Mouse (Mus musculus): ENCODE data around the gene Ano5.

DNA sequence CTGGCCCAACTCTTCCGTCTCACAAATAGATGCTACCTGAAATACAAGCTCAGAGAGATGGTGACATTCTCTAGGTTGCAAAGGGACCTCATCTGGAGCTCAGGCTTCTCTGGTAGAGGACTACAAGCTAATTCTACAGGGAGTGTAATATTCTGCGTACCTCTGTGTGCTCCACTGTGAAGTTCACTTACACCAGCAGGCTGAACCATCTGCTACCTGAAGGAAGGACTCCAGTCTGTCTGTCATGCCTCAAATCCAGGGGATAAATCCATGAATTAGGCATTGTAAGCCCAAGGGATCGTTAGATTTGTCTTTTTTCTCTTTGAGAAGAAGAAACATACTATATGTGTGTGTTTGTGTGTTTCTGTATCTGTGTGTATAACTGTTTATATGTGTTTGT is 120.3 kb downstream of the Ano5 start:
- TF ChIP-seq CTCF (IDR thresholded peaks at IDR 0.05; ENCODE audit: control insufficient read depth, insufficient read depth, insufficient read length), result no peak
- no peak for TF ChIP-seq FOSL1 (IDR thresholded peaks at IDR 0.05; ENCODE audit: insufficient read depth, low read length, poor library complexity, severe bottlenecking)
- TF ChIP-seq MYOD1 (IDR thresholded peaks at IDR 0.05; ENCODE audit: control insufficient read depth, insufficient read length, low read depth), result no peak
